Mouse (Mus musculus) mesoderm, embryonic 11.5 days (tissue): ENCODE data around the gene Bcl2l10.

Experiments used
- DNase-seq: peaks from one replicate; pipeline ENCODE4 v3.0.0-alpha.2; 2012; ENCODE audit warnings: low read depth, low spot score

Bcl2l10 gene

DNA sequence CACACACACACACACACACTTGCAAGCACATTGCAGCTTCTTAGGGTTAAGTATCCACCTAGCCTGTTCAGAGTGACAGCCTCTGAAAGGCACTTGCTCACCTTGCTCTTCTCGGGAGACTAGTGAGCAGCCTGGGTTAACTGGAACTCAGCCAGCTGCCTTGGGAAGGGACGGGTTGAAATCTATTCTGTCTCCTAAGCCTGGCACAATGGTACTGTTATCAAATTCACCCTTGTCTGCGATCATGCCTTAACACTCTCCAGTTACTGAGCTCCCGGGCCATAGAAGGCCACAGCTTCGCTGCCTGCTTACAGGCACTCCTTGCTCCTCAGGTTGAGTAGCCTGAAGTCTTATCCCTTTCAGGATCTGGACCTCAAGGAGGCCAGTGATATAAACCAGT is 53.1 kb downstream of the Bcl2l10 start:
- DNase-seq, result no peak
